Mouse (Mus musculus): ENCODE data around the gene Rpgrip1l. TPM values are rescaled to one million over a fixed set of nuclear protein-coding genes. Genes with fewer than 3 reads are reported as not detected.
A peak's percentile ranks its signal among the peaks of the same experiment; 100 is the strongest.

Gene Rpgrip1l
- total RNA-seq, 2 experiments from 2014 or later, result 2.7 to 5.8 TPM

DNA sequence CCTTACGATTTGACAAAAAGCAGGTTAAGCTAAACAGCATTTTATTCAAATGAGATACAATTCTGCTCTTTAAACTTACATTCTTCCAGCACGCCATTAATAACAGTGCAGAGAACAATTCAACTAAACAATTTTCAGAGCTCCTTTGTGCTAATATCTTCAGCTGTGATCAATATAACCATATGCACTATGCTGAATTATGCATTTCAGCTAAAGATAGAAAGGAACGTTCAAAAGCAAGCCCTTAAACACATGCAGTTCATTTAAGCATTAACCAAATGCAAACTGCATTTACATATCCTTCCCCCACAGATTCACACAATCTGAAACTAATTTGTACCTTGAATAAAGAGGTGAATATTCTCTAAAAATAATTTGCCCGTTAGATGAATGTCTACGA is 35.0 kb downstream of the Rpgrip1l start:
- no peak for DNase-seq
- intact Hi-C loops (cut with DNase I), result no loop called here

DNA sequence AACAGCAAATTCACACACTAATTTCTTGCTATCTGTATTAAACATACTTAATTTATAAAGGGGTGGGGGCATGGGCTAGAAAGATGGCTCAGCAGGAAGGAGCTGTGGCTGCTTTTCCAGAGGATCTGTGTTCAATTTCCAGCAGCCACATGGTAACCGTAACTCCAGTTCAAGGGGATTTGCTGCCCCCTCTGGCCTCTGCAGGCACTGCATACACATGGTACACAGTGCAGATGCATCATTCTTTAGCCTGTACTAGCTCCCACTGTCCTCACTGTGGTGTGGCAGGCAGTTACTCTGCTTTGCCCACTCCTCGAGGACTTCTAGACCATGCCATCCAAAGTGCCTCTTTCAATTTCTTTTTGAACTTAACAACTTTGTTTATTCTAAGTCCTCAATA is 36.7 kb downstream of the Rpgrip1l start:
- DNase-seq, result no peak
- intact Hi-C loops (cut with DNase I), result no loop called here

GRCm38 (mm10) chr8:91273493-91273892 is 39.6 kb downstream of the Rpgrip1l start:
- intact Hi-C loops (cut with DNase I), result no loop called here
- no peak for DNase-seq

GRCm38 (mm10) chr8:91269374-91269958 is 43.6 kb downstream of the Rpgrip1l start:
- no peak for DNase-seq
- intact Hi-C loops (cut with DNase I), result no loop called here

DNA sequence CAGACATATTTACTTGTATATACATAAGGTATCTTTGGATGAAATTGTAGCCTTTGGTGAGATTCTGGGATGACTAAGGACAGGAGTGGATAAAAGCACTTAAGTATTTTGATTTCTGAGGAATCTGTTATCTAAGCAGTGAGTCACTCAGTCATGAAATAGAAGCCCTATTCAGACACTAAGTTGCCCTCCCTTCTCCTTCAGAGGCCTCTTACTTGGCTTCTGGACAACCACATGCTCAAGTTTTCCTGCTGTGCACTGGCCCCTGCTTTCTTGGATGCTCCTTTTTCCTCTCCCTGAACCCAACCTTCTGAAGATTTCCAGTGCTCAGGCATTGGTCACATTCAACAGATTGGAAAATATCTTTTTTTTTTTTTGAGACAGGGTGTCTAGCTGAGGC is 48.5 kb downstream of the Rpgrip1l start:
- no peak for DNase-seq
- intact Hi-C loops (cut with DNase I), result no loop called here

DNA sequence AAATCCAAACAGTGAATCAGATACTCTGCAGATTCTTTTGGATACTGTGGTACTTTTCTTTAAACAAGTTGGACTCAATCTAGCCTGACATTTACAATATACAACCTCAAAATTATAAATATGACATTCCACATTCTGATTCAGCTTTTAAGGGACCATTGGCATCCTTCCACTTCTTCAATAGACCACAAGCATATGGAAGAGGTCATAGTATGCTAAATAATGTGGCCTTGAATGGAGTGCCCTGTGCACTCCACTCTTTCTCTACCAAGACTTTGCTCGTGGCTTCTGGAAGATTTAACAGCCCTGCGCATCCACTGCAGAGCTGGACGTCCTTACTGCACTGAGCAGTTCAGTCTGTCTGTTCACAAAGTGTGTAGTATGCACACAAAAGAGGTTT is 49.1 kb downstream of the Rpgrip1l start:
- intact Hi-C loops (cut with DNase I), result no loop called here
- DNase-seq, result no peak

GRCm38 (mm10) chr8:91261598-91261997 is 51.5 kb downstream of the Rpgrip1l start:
- intact Hi-C loops (cut with DNase I), result no loop called here
- DNase-seq, result no peak

GRCm38 (mm10) chr8:91250966-91251365 is 62.1 kb downstream of the Rpgrip1l start:
- no peak for DNase-seq
- intact Hi-C loops (cut with DNase I), result no loop called here

DNA sequence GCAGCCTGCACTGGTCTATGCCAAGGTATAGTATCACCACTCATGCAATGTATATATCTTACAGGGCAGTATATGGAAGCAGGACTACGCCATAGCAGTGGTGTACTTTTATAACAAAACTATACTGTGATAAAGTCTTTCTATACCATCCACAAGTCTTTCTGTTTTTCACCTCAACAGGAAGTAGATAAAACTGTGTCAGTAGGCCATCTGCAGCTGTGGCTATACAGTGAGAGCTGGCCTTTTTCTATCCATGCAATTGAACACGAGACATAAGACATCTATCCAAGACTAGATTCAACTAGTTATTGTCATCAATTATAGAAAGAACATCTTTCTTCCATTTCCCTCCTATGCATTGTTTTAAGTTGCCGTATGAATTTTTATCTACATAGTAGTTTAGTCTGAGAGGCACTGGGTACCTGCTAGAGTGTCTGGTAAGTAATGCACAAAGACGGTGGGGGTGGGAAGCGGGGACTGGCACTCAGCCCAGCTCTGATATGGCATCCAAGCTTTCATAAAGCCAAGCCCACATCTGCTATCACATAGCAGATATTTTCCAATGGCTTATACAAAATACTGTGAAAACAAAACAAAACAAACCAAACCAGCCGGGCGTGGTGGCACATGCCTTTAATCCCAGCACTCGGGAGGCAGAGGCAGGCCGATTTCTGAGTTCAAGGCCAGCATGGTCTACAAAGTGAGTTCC is 63.1 kb downstream of the Rpgrip1l start:
- intact Hi-C loops (cut with DNase I), result no loop called here

GRCm38 (mm10) chr8:91245821-91246454 is 67.1 kb downstream of the Rpgrip1l start:
- no peak for DNase-seq
- intact Hi-C loops (cut with DNase I), result no loop called here

More for the DNA sequence above, 63.1 kb downstream of the Rpgrip1l start:
- no peak for DNase-seq

DNA sequence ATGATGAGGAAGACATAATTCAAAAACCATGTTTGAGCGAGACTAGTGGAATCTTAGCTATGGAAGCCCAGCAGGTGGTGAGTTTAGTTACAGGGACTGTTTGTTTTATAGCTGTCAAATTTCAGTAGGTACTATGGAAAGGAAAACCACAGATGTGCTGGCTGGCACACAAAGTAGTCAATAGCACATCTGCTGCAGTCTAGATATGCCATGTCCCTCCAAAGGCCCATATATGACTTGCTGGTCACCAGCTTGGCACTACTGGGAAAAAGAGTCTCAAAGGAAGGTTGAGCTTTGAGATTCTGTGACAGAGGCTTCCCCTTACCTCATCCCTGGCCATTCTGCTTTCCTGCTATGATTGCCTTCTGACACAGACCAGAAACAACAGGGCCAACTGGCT is 70.3 kb downstream of the Rpgrip1l start:
- intact Hi-C loops (cut with DNase I), result no loop called here
- no peak for DNase-seq

DNA sequence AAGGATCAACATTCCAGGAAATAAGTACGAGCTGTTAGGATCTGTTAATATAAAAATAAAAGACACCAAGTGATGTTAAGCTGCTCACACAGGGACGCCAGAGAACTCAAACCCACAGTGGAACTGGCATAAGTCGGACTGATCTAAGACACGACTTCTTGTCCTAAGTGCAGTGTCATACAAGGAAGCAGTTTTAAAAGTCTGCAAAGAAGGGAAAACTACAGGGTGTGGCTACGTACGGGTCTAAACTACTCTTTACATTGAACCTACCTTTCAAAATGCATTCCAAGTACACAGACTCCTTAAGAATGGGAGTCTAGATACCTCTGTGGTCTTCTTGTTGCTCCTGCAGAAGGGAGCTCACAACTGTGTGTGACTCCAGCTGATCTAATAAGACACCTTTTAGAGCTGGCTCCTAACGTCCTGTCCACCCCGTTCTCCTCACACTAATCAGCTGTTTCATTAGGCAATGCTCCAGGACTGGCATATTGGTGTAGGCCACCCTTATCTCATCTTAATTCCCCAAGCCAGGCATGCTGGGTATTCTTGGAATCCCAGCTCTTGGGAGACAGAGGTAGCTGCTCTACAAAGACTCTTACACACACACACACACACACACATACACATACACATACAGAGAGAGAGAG is 71.1 kb downstream of the Rpgrip1l start:
- intact Hi-C loops (cut with DNase I), result no loop called here
- peak; percentile 8 to 19 for DNase-seq

GRCm38 (mm10) chr8:91241371-91241770 is 71.7 kb downstream of the Rpgrip1l start:
- intact Hi-C loops (cut with DNase I), result no loop called here
- no peak for DNase-seq

DNA sequence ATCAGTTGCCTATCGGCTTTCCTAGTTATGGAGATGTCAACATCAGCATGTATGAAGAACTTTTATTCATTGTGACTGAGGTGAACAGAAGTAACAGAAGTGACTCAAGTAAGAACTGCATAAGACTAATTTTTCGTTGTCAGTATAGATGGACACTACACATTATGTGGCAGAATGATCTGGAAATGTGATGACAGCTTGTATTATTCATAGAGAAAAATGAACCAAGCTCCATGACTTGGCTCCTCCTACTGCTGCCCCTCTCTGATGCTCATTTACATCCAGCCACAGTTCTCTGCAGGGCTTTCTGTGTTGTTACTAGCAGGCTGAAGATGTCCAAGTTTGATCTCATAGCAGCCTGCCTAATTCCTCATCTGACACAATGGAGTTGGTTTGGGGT is 75.9 kb downstream of the Rpgrip1l start:
- intact Hi-C loops (cut with DNase I), result no loop called here

GRCm38 (mm10) chr8:91234097-91234496 is 79.0 kb downstream of the Rpgrip1l start:
- intact Hi-C loops (cut with DNase I), result no loop called here
- DNase-seq, result no peak

More for the DNA sequence above, 75.9 kb downstream of the Rpgrip1l start:
- DNase-seq, result no peak

- DNase-seq, result no peak
- intact Hi-C loops (cut with DNase I), result no loop called here
These were observed 85.6 kb downstream of the Rpgrip1l start for GRCm38 (mm10) chr8:91227421-91227841.

GRCm38 (mm10) chr8:91224227-91224626 is 88.8 kb downstream of the Rpgrip1l start:
- no peak for DNase-seq
- intact Hi-C loops (cut with DNase I), result no loop called here

GRCm38 (mm10) chr8:91221841-91222240 is 91.2 kb downstream of the Rpgrip1l start:
- intact Hi-C loops (cut with DNase I), result no loop called here
- DNase-seq, result no peak

DNA sequence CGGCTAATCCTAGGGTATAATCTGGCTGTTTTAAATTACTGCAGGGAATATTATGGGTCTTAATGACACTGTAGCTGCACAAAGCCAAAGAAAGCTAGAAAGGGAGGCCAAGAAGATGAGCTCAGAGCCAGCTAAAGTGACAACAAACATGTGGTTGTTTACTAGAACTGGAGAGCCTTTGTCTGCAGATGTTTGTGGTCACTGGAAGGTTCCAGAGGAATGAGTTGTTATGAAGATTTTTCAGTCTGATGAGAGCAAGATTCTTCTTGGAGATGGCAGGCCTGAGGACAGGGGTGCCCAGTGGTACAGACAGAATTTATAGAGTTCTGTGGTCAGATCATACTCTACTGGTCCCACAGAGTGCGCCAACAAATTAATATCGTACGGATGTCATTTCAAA is 94.8 kb downstream of the Rpgrip1l start:
- DNase-seq, result no peak
- intact Hi-C loops (cut with DNase I), result no loop called here

- no peak for DNase-seq
- intact Hi-C loops (cut with DNase I), result no loop called here
These were observed 95.8 kb downstream of the Rpgrip1l start for GRCm38 (mm10) chr8:91217062-91217905.

GRCm38 (mm10) chr8:91214287-91214686 is 98.8 kb downstream of the Rpgrip1l start:
- intact Hi-C loops (cut with DNase I), result no loop called here
- DNase-seq, result no peak
